ENCODE assay signal across 8 mouse cellular contexts in the genomic region with DNA sequence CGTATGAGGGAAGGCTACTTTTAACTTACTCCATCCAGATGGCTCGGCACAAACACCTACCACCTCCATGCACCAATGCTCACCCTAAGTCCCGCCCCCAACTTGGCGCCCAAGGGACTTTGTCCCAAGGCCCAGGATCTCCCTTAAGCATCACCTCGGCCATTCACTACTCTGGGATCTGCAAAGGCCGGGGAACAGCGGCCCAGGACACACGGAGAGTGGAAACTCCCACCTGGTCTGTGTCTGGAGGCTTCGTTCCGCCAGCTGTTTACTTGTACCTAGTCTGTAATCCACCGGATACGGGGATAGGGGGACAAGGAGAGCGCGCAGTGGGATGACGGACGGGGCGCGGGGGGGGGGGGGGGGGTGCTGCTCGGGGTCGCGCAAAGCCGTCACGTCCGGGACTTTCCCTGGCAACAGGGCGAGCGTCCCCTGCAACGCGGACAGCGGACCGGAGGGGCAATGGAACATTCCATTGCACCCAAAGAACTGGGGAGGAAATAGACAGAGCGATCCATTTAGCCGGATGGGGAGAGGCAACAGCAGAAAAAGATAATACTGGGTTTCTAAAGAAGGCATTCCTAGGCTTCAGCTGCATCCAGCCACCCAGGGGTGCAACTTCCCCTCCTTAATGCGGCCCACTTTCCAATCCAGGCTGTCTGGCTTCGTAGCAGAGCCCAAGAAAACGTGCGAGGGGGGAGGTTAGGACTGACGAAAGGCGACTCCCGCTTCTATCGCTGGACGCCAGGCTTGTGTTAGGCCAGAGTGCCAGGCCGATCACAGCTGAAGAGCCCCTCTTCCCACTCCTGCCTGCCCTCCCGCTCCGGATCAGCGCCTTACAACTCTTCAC. TPM values are rescaled to one million over a fixed set of nuclear protein-coding genes. Genes with fewer than 3 reads are reported as not detected.
A peak's percentile ranks its signal among the peaks of the same experiment; 100 is the strongest.
DNase-seq lines count a peak whose midpoint lies in the region; ATAC-seq lines count a peak whose summit lies in the region.

No protein-coding gene starts in this region.

- peak overlapping the region; percentile 85 for H3K4me3 ChIP-seq in hindbrain, embryonic 15.5 days

- WGBS in hindbrain, embryonic 15.5 days = under 1% methylated on average over 42 of the region's 45 CpGs

- peak overlapping the region; percentile 70 for H3K9ac ChIP-seq in hindbrain, embryonic 15.5 days

- peak; percentile 85 for DNase-seq in ZHBTc4 (ENCODE audit: low read depth, low spot score)
- peak; percentile 84 for DNase-seq in gastrocnemius, adult 18-20 months (ENCODE audit: low spot score)
- DNase-seq in left cerebral cortex, adult 11 months (ENCODE audit: low spot score) = peak; percentile 83
- peak; percentile 89 to 93 for DNase-seq in lung, postnatal 4 days
- DNase-seq in retina, postnatal 1 day = peak; percentile 97
- DNase-seq in urinary bladder, adult 18-20 months (ENCODE audit: low spot score in 2 of 2) = peak; percentile 74 to 80

- no peaks in the 10 kb centered on the region for H3K9me3 ChIP-seq in hindbrain, embryonic 15.5 days

- peak; percentile 63 for ATAC-seq in common myeloid progenitor, adult 5-6 weeks (replicated peaks; ENCODE audit: low read depth, poor library complexity, severe bottlenecking)
- ATAC-seq in hindbrain, embryonic 15.5 days (ENCODE audit: low FRiP score, low read depth) = peak; percentile 81

- H3K36me3 ChIP-seq in hindbrain, embryonic 15.5 days = peaks cover 13% of the 10 kb centered on the region; the same call in 1 of the 2 replicates

- H3K27me3 ChIP-seq in hindbrain, embryonic 15.5 days = peaks cover 7% of the 10 kb centered on the region

- peak overlapping the region; percentile 94 for H3K27ac ChIP-seq in hindbrain, embryonic 15.5 days (replicated peaks)

- peaks cover 64% of the 10 kb centered on the region for H3K4me1 ChIP-seq in hindbrain, embryonic 15.5 days (replicated peaks)

- peak overlapping the region; percentile 96 for H3K4me2 ChIP-seq in hindbrain, embryonic 15.5 days

RNA-seq across cellular contexts. Expression of gene Ppt2, which starts 1.0 kb away (rescaled TPM):
- total RNA-seq in common myeloid progenitor, adult 5-6 weeks (2017) = 17.4 and 21.2 TPM in 2 replicates
- 10 to 100 TPM; 36.0 to 38.3 TPM for total RNA-seq in gastrocnemius, adult 18-20 months (2021)
- polyA plus RNA-seq in hindbrain, embryonic 15.5 days (2015; fragmentation: Nextera tagmentation; extraction: Ambion mirVana) = 19.1 and 20.4 TPM in 2 replicates

RNA-seq across cellular contexts. Expression of gene Prrt1, which starts 2.0 kb away (rescaled TPM):
- total RNA-seq in common myeloid progenitor, adult 5-6 weeks (2017) = not detected in 2 replicates
- total RNA-seq in gastrocnemius, adult 18-20 months (2021) = under 1 TPM; 0.30 to 0.38 TPM
- polyA plus RNA-seq in hindbrain, embryonic 15.5 days (2015; fragmentation: Nextera tagmentation; extraction: Ambion mirVana) = 6.8 and 9.8 TPM in 2 replicates

RNA-seq across cellular contexts. Expression of gene Egfl8, which starts 11.5 kb away (rescaled TPM):
- total RNA-seq in common myeloid progenitor, adult 5-6 weeks (2017) = 1.6 and 2.4 TPM in 2 replicates
- 1 to 10 TPM; 1.6 to 3.3 TPM for total RNA-seq in gastrocnemius, adult 18-20 months (2021)
- polyA plus RNA-seq in hindbrain, embryonic 15.5 days (2015; fragmentation: Nextera tagmentation; extraction: Ambion mirVana) = 10.1 and 12.8 TPM in 2 replicates

RNA-seq across cellular contexts. Expression of gene Fkbpl, which starts 17.2 kb away (rescaled TPM):
- 20.6 and 31.6 TPM in 2 replicates for total RNA-seq in common myeloid progenitor, adult 5-6 weeks (2017)
- 1 to 10 TPM; 5.7 to 6.0 TPM for total RNA-seq in gastrocnemius, adult 18-20 months (2021)
- 16.1 and 16.4 TPM in 2 replicates for polyA plus RNA-seq in hindbrain, embryonic 15.5 days (2015; fragmentation: Nextera tagmentation; extraction: Ambion mirVana)

RNA-seq across cellular contexts. Expression of gene Atf6b, which starts 19.6 kb away (rescaled TPM):
- 19.9 and 25.1 TPM in 2 replicates for total RNA-seq in common myeloid progenitor, adult 5-6 weeks (2017)
- 1 to 10 TPM; 5.9 to 7.9 TPM for total RNA-seq in gastrocnemius, adult 18-20 months (2021)
- polyA plus RNA-seq in hindbrain, embryonic 15.5 days (2015; fragmentation: Nextera tagmentation; extraction: Ambion mirVana) = 108 and 120 TPM in 2 replicates

Comparison
In these comparisons a context has a peak if more than half of its experiments do, and no peak if none do; other contexts are left out.
1. Peak in every context shown above with its lines: DNase-seq, ATAC-seq, H3K4me3 ChIP-seq and H3K27ac ChIP-seq.